1 mouse cellular context compared by ENCODE assay signal in genomic region chr12:87266108-87266826, GRCm38 (mm10).
A peak's percentile ranks its signal among the peaks of the same experiment; 100 is the strongest.
TF ChIP-seq lines count a peak whose summit lies in the region.

Vipas39 (minus strand) TSS chr12:87266256.
Ahsa1 (plus strand) TSS chr12:87266479.

TF ChIP-seq in MEL, 35 proteins besides CTCF, POLR2A, EP300 and RAD21 (continued from another document):
- TF ChIP-seq RCOR1 (IDR thresholded peaks at IDR 0.05; ENCODE audit: low read depth, low read length) (no peak; the same call in 1 of the 2 replicates), HCFC1 (IDR thresholded peaks at IDR 0.05; ENCODE audit: low read depth, low read length) (peak; percentile 99), MAX (IDR thresholded peaks at IDR 0.05; ENCODE audit: low read length) (peak; percentile 39; the same call in 1 of the 2 replicates), TAL1 (IDR thresholded peaks at IDR 0.05; ENCODE audit: low read length) (no peak), E2F4 (IDR thresholded peaks at IDR 0.05; ENCODE audit: borderline replicate concordance, low read depth, low read length) (no peak; the same call in 1 of the 2 replicates), ELF1 (IDR thresholded peaks at IDR 0.05; ENCODE audit: low read depth, low read length) (peak; percentile 89), MEF2A (IDR thresholded peaks at IDR 0.05; ENCODE audit: extremely low read depth, insufficient replicate concordance, low read depth, low read length, poor library complexity, severe bottlenecking) (no peak), MAZ (IDR thresholded peaks at IDR 0.05; ENCODE audit: low read depth, low read length) (peak; percentile 88; the same call in 1 of the 2 replicates), GABPA (IDR thresholded peaks at IDR 0.05; ENCODE audit: low read depth, low read length) (no peak), JUND (IDR thresholded peaks at IDR 0.05; ENCODE audit: low read depth, low read length) (no peak), ETS1 (IDR thresholded peaks at IDR 0.05; ENCODE audit: low read depth, low read length) (peak; percentile 40; the same call in 1 of the 2 replicates), ZKSCAN1 (IDR thresholded peaks at IDR 0.05; ENCODE audit: low read depth, low read length) (no peak), CHD2 (IDR thresholded peaks at IDR 0.05; ENCODE audit: low read length) (peak; percentile 62), USF1 (IDR thresholded peaks at IDR 0.05; ENCODE audit: low read depth, low read length) (no peak), NRF1 (IDR thresholded peaks at IDR 0.05; ENCODE audit: insufficient read depth, low read depth, low read length, poor library complexity, severe bottlenecking) (no peak), MXI1 (IDR thresholded peaks at IDR 0.05; ENCODE audit: low read depth, low read length) (no peak; the same call in 1 of the 2 replicates), MAFK (IDR thresholded peaks at IDR 0.05; ENCODE audit: borderline replicate concordance, low read depth, low read length) (no peak), CHD1 (IDR thresholded peaks at IDR 0.05; ENCODE audit: low read depth, low read length) (no peak), NELFE (IDR thresholded peaks at IDR 0.05; ENCODE audit: low read depth, low read length) (peak; percentile 97), TBP (IDR thresholded peaks at IDR 0.05; ENCODE audit: low read depth, low read length) (peak; percentile 77), SIN3A (IDR thresholded peaks at IDR 0.05; ENCODE audit: low read length) (peak; percentile 82), POLR2AphosphoS2 (IDR thresholded peaks at IDR 0.05; ENCODE audit: low read length) (peak; percentile 88), TCF12 (IDR thresholded peaks at IDR 0.05; ENCODE audit: low read depth, low read length) (peak; percentile 63), SMC3 (IDR thresholded peaks at IDR 0.05; ENCODE audit: low read depth, low read length) (no peak), MYB (IDR thresholded peaks at IDR 0.05; ENCODE audit: low read depth, low read length) (peak; percentile 43; the same call in 1 of the 2 replicates)
